Mouse (Mus musculus) spleen, adult 2 months (tissue): ENCODE data around the gene Gng12.

ENCODE experiments used
- CTCF ChIP-seq: fragments of 200-500 bp; IDR thresholded peaks from 2 replicates; pipeline ENCODE4 v1.5.1; 2011; ENCODE audit warnings: mild to moderate bottlenecking, inconsistent platforms; ENCODE audit not compliant: insufficient read depth, insufficient read length, insufficient replicate concordance; ENCODE audit errors: extremely low read depth
- POLR2A ChIP-seq: fragments of 200-500 bp; IDR thresholded peaks from 2 replicates; pipeline ENCODE4 v1.6.1; 2011; ENCODE audit warnings: low read depth, low read length, inconsistent platforms

- TF ChIP-seq POLR2A: no peak
- no peak for TF ChIP-seq CTCF
Observed at GRCm38 (mm10) chr6:67069219-67069762, 173.1 kb downstream of the Gng12 start.
